Mouse (Mus musculus): Measurements from ENCODE around the gene Atp2a2. TPM values are rescaled to one million over a fixed set of nuclear protein-coding genes. Genes with fewer than 3 reads are reported as not detected.

Atp2a2 gene
- polyA plus RNA-seq, 1 experiment from 2014 or later, result 43.8 TPM

GRCm38 (mm10) chr5:122520254-122521129, 18.5 kb upstream of the Atp2a2 start:
- WGBS, result 19% methylated on average over 23 of the region's 23 CpGs
- TF ChIP-seq CTCF (IDR thresholded peaks at IDR 0.05; ENCODE audit: low read depth), result 0 out of 2 replicates have a peak, but pooled peaks have one; percentile 15
- no peaks in the 10 kb centered on the region for H3K27me3 ChIP-seq (ENCODE audit: insufficient read depth, low read length)
- H3K4me1 ChIP-seq (ENCODE audit: insufficient read depth), result no peaks in the 10 kb centered on the region
- no peak overlapping the region for H3K4me2 ChIP-seq
- no peak overlapping the region for H3K27ac ChIP-seq (ENCODE audit: low read depth)
- H3K9ac ChIP-seq, result no peak overlapping the region
- no peak overlapping the region for H3K4me3 ChIP-seq (ENCODE audit: low read depth, low read length)
- no peaks in the 10 kb centered on the region for H3K9me3 ChIP-seq (ENCODE audit: low read depth, low read length)
- ATAC-seq (ENCODE audit: insufficient read depth) (no peak), DNase-seq (no peak)
- H3K36me3 ChIP-seq (ENCODE audit: insufficient read depth), result no peaks in the 10 kb centered on the region

GRCm38 (mm10) chr5:122519043-122519660, 17.1 kb upstream of the Atp2a2 start:
- H3K36me3 ChIP-seq (ENCODE audit: insufficient read depth), result no peaks in the 10 kb centered on the region
- WGBS, result 41% methylated on average over 7 of the region's 7 CpGs
- DNase-seq, result no peak
- H3K27me3 ChIP-seq (ENCODE audit: insufficient read depth, low read length), result no peaks in the 10 kb centered on the region
- H3K9me3 ChIP-seq (ENCODE audit: low read depth, low read length), result no peaks in the 10 kb centered on the region
- ATAC-seq (ENCODE audit: insufficient read depth), result no peak
- H3K4me3 ChIP-seq (ENCODE audit: low read depth, low read length), result no peak overlapping the region
- TF ChIP-seq CTCF (IDR thresholded peaks at IDR 0.05; ENCODE audit: low read depth), result no peak
- H3K27ac ChIP-seq (ENCODE audit: low read depth), result no peak overlapping the region
- H3K4me1 ChIP-seq (ENCODE audit: insufficient read depth), result peaks cover under 1% of the 10 kb centered on the region; the same call in 1 of the 2 replicates
- H3K4me2 ChIP-seq, result no peak overlapping the region
- H3K9ac ChIP-seq, result no peak overlapping the region

- H3K27ac ChIP-seq (ENCODE audit: low read depth), result no peak overlapping the region
- H3K9ac ChIP-seq, result no peak overlapping the region
- no peak overlapping the region for H3K4me2 ChIP-seq
- H3K36me3 ChIP-seq (ENCODE audit: insufficient read depth), result no peaks in the 10 kb centered on the region
- H3K27me3 ChIP-seq (ENCODE audit: insufficient read depth, low read length), result no peaks in the 10 kb centered on the region
- H3K4me3 ChIP-seq (ENCODE audit: low read depth, low read length), result no peak overlapping the region
- ATAC-seq (ENCODE audit: insufficient read depth), result no peak
- H3K4me1 ChIP-seq (ENCODE audit: insufficient read depth), result peaks cover 6% of the 10 kb centered on the region; the same call in 1 of the 2 replicates
- no peak for TF ChIP-seq CTCF (IDR thresholded peaks at IDR 0.05; ENCODE audit: low read depth)
- H3K9me3 ChIP-seq (ENCODE audit: low read depth, low read length), result no peaks in the 10 kb centered on the region
- WGBS, result 23% methylated on average over 8 of the region's 8 CpGs
- no peak for DNase-seq
Observed at GRCm38 (mm10) chr5:122518247-122518646, 16.2 kb upstream of the Atp2a2 start.

- 71% methylated on average over 5 of the region's 5 CpGs for WGBS
- no peak for TF ChIP-seq CTCF (IDR thresholded peaks at IDR 0.05; ENCODE audit: low read depth)
- H3K27ac ChIP-seq (ENCODE audit: low read depth), result no peak overlapping the region
- H3K27me3 ChIP-seq (ENCODE audit: insufficient read depth, low read length), result no peaks in the 10 kb centered on the region
- no peak for ATAC-seq (ENCODE audit: insufficient read depth)
- no peaks in the 10 kb centered on the region for H3K36me3 ChIP-seq (ENCODE audit: insufficient read depth)
- H3K9me3 ChIP-seq (ENCODE audit: low read depth, low read length), result no peaks in the 10 kb centered on the region
- H3K4me3 ChIP-seq (ENCODE audit: low read depth, low read length), result no peak overlapping the region
- peaks cover 8% of the 10 kb centered on the region; the same call in 1 of the 2 replicates for H3K4me1 ChIP-seq (ENCODE audit: insufficient read depth)
- H3K4me2 ChIP-seq, result no peak overlapping the region
- DNase-seq, result no peak
- no peak overlapping the region for H3K9ac ChIP-seq
Observed at GRCm38 (mm10) chr5:122516901-122517300, 14.9 kb upstream of the Atp2a2 start.

GRCm38 (mm10) chr5:122516029-122516730, 14.2 kb upstream of the Atp2a2 start:
- Histone ChIP-seq H3K27ac (ENCODE audit: low read depth) (no peak overlapping the region), H3K9ac (no peak overlapping the region), H3K4me3 (ENCODE audit: low read depth, low read length) (no peak overlapping the region), H3K36me3 (ENCODE audit: insufficient read depth) (no peaks in the 10 kb centered on the region), H3K9me3 (ENCODE audit: low read depth, low read length) (no peaks in the 10 kb centered on the region), H3K4me2 (no peak overlapping the region), H3K4me1 (ENCODE audit: insufficient read depth) (peaks cover 15% of the 10 kb centered on the region), H3K27me3 (ENCODE audit: insufficient read depth, low read length) (no peaks in the 10 kb centered on the region)
- ATAC-seq (ENCODE audit: insufficient read depth) (no peak), DNase-seq (no peak)
- WGBS, result 71% methylated on average over 11 of the region's 11 CpGs
- no peak for TF ChIP-seq CTCF (IDR thresholded peaks at IDR 0.05; ENCODE audit: low read depth)

GRCm38 (mm10) chr5:122514127-122514521, 12.1 kb upstream of the Atp2a2 start:
- Histone ChIP-seq H3K4me1 (ENCODE audit: insufficient read depth) (peaks cover 18% of the 10 kb centered on the region), H3K27ac (ENCODE audit: low read depth) (no peak overlapping the region), H3K4me3 (ENCODE audit: low read depth, low read length) (no peak overlapping the region), H3K27me3 (ENCODE audit: insufficient read depth, low read length) (no peaks in the 10 kb centered on the region), H3K9ac (no peak overlapping the region), H3K4me2 (peak overlapping the region; percentile 32; the same call in 1 of the 2 replicates), H3K36me3 (ENCODE audit: insufficient read depth) (no peaks in the 10 kb centered on the region), H3K9me3 (ENCODE audit: low read depth, low read length) (no peaks in the 10 kb centered on the region)
- no peak for DNase-seq
- TF ChIP-seq CTCF (IDR thresholded peaks at IDR 0.05; ENCODE audit: low read depth), result no peak
- WGBS, result 40% methylated on average over 8 of the region's 8 CpGs
- no peak for ATAC-seq (ENCODE audit: insufficient read depth)
